Mouse (Mus musculus) thymus, postnatal 10 days (tissue): ENCODE measurements around the gene Il1rap.

ENCODE experiments used
- DNase-seq, 2 experiments: peaks; one replicate each; pipeline ENCODE4 v3.0.0; 2021; ENCODE audit warnings: low spot score in 2 of 2

The Il1rap gene

DNA sequence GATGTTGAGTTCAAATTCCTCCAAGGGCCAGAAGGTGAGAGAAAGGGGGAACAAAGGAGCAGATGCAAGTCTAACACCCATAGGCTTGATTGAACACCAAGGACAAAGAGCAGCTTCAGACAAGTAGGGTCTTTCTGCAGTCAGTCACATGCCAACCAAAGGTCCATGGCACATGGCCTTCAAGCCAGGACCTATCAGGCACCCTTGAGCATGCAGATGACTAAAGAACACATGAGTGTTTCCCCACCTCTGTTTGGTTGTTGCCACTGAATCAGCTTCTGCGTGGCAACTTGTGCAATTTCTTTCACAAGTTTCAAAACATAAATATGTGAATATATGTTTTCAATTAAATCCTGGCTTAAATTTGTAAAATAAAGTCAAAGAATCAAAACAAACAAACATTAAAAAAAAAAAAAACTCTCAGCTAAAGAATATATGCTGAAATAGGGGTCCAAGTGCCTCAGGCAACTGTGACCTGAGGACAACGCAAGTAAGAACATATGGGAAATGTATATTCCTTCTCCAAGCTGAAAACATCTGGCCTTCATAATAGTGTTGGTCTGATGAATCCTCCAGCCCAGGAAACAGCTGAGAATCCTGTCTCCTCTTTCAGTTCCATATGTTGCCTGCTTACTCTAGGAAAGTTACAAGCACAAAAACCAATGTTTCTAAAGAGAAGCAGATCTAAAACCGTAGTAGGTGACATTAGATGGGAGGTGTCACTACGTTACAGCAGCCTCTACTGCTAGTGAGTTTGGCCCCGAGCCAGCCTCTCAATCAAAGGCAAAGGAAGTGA lies 142.6 kb downstream of the Il1rap start:
- DNase-seq = no peak

DNA sequence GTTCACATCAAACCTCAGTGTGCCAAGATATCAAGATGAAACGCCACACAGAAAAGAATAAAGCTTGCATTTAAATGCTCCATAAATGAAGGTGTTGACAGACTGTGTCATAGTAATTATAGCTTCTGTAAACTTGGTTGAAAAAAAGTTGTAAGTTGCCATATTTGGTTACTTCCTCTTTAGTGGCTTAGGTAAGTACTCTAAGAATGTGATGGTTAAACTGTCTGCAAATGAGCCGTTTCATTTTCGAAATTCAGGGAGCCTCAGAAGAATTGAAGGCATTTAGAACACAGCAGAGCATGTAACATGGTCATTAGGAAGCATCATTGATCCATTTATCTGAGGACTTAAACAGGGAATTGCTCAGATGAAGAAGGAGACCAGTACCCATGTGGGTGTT lies 146.6 kb downstream of the Il1rap start:
- DNase-seq = no peak

DNA sequence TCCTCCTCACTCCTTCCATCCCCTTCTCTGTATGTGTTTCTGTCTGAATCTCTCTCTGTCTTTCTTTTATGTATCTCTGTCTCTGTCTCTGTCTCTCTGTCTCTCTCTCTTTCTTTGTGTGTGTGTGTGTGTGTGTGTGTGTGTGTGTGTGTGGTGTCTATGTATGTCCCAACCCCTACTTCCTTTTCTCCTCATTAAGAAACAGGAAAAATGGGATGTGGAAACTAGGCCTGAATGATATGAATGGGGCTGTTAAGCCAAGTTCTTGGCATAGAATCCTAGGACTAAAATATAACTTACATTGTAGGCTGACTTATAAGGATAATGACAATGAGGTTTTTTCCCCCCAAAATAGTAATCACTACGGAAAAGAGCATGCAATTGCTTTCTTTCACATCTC lies 149.4 kb downstream of the Il1rap start:
- DNase-seq = no peak

DNA sequence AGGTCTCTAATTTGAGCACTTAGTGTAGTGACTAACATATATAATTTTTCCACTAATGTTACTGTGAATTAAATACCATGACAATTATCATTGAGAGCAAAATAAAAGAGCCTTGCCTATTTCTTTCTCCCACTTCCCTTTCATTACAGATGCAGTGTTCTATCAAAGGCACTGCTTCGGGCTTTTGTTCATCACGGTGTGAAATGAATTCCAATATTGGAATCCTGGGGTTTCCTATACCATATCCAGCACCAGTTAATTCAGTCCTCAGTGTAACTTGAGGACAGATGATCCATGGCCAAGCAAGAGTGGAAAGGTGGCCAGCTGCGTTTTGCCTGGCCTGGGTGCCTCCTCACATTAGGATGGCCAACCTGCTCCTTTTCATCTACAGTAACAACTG lies 151.1 kb downstream of the Il1rap start:
- DNase-seq = no peak

DNA sequence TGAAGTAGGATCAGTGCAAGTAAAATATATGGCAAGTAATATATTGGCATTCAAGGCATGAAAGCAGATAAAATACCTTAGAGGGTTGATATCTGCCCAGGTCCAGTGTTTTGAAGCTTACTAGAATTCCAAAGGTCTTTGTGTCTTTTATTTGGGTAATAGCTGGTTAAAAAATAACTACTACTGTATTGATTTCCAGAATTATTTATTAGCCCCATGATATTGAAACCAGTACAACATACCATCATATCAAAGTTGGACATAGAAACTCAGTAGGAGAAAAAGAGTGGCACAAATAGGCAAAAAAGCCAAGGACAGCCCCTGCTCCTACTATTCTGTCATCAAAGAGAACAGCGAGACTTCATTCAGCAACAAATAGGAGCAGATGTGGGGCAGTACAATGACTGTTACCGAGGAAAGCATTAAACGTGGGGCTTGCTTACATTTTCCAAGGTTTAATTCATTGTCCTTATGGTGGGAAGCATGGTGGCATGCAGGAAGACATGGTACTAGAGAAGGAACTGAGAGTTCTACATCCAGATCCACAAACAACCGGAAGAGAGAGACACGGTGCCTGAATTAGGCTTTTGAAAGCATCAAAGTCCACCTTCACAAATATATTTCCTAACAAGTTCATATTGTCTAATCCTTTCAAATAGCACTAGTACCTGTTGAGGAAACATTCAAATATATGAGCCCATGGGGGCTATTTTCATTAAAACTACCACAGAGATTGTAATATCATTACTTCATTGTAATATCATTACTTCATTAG lies 174.1 kb downstream of the Il1rap start:
- no peak for DNase-seq

DNA sequence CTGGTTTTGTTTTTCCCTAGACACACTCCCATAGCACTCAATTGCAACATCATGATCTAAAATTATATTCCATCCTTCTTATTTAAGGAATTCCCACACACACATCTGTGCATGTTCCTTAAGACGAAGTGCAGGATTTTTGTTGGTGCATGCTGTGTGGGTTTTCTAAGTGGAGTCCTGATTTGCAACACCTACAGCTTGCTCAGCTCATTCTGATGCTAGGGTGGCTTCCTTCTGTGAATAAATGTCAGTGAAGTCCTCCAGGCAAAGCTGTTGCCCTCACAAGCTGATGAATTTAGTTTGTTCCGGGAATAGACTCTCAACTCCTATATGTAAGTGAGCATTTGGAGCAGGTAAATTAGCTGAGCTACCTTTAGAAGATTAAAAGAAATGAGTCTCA lies 194.5 kb downstream of the Il1rap start:
- DNase-seq = no peak

DNA sequence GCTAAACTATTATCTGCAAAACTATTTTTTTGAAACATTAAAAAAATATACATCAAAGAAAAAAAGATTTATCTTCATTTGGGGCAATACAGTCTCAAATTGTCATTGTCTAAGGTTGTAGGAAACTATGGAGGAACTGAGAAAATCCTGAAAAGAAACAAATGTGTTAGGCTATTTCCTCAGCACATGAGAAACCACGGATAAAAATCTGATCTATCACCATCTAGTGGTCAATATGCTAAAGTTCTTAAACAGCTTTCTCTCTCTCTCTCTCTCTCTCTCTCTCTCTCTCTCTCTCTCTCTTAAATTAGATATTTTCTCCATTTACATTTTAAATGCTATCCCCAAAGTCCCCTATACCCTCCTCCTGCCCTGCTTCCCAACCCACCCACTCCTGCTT lies 195.6 kb downstream of the Il1rap start:
- DNase-seq = no peak
